8 mouse cellular contexts compared by ENCODE assay signal in genomic region chr11:69125041-69125851, GRCm38 (mm10). TPM values are rescaled to one million over a fixed set of nuclear protein-coding genes. Genes with fewer than 3 reads are reported as not detected.
DNase-seq lines count a peak whose midpoint lies in the region; ATAC-seq and TF ChIP-seq lines count a peak whose summit lies in the region.

No protein-coding gene starts in this region.

- H3K36me3 ChIP-seq in embryonic facial prominence, embryonic 10.5 days (replicated peaks): no peaks in the 10 kb centered on the region
- H3K36me3 ChIP-seq in limb, embryonic 15.5 days: no peaks in the 10 kb centered on the region
- no peaks in the 10 kb centered on the region for H3K36me3 ChIP-seq in midbrain, postnatal 0 days (ENCODE audit: insufficient read depth, low read length)

- H3K27me3 ChIP-seq in embryonic facial prominence, embryonic 10.5 days (replicated peaks; ENCODE audit: low read depth, poor library complexity, severe bottlenecking): peaks cover 47% of the 10 kb centered on the region
- no peaks in the 10 kb centered on the region; the same call in 1 of the 2 replicates for H3K27me3 ChIP-seq in limb, embryonic 15.5 days
- peaks cover 2% of the 10 kb centered on the region; the same call in 1 of the 2 replicates for H3K27me3 ChIP-seq in midbrain, postnatal 0 days (ENCODE audit: insufficient read depth, low read length)

- H3K9ac ChIP-seq in limb, embryonic 15.5 days: peak overlapping the region; percentile 47
- peak overlapping the region; percentile 68 for H3K9ac ChIP-seq in midbrain, postnatal 0 days (replicated peaks; ENCODE audit: low read length, poor library complexity, severe bottlenecking)

- peak overlapping the region; percentile 79 for H3K4me2 ChIP-seq in limb, embryonic 15.5 days
- peak overlapping the region; percentile 78 for H3K4me2 ChIP-seq in midbrain, postnatal 0 days (ENCODE audit: low read depth, low read length, poor library complexity, severe bottlenecking)

- DNase-seq in 3134 (ENCODE audit: extremely low read depth, insufficient read length, low spot score): peak; percentile 90
- peak; percentile 81 for DNase-seq in adrenal gland, adult 8-10 months
- DNase-seq in embryonic facial prominence, embryonic 10.5 days (ENCODE audit: low spot score): peak; percentile 86
- DNase-seq in heart, adult 9 months (ENCODE audit: low spot score in 2 of 2): peak; percentile 81 to 88
- DNase-seq in kidney, adult 9 months: peak; percentile 94
- peak; percentile 95 for DNase-seq in midbrain, postnatal 0 days (ENCODE audit: low spot score)
- DNase-seq in spleen, postnatal 4 days (ENCODE audit: low spot score in 2 of 2): peak; percentile 76 to 84

- WGBS in embryonic facial prominence, embryonic 10.5 days: under 1% methylated on average over 24 of the region's 24 CpGs
- under 1% methylated on average over 24 of the region's 24 CpGs for WGBS in limb, embryonic 15.5 days
- WGBS in midbrain, postnatal 0 days: under 1% methylated on average over 24 of the region's 24 CpGs

- peaks cover 46% of the 10 kb centered on the region for H3K4me1 ChIP-seq in embryonic facial prominence, embryonic 10.5 days
- peaks cover 34% of the 10 kb centered on the region for H3K4me1 ChIP-seq in limb, embryonic 15.5 days
- peaks cover 6% of the 10 kb centered on the region for H3K4me1 ChIP-seq in midbrain, postnatal 0 days (ENCODE audit: insufficient read depth, low read length)

- H3K27ac ChIP-seq in embryonic facial prominence, embryonic 10.5 days (replicated peaks): peak overlapping the region; percentile 54; the same call in 1 of the 2 replicates
- peak overlapping the region; percentile 86 for H3K27ac ChIP-seq in limb, embryonic 15.5 days
- peak overlapping the region; percentile 85 for H3K27ac ChIP-seq in midbrain, postnatal 0 days (ENCODE audit: low read depth, low read length)

- H3K4me3 ChIP-seq in embryonic facial prominence, embryonic 10.5 days: peak overlapping the region; percentile 74
- peak overlapping the region; percentile 57 for H3K4me3 ChIP-seq in limb, embryonic 15.5 days
- peak overlapping the region; percentile 56 for H3K4me3 ChIP-seq in midbrain, postnatal 0 days (ENCODE audit: low read depth, low read length)

- peak; percentile 68 for TF ChIP-seq CTCF in midbrain, postnatal 0 days (IDR thresholded peaks at IDR 0.05)

- H3K9me3 ChIP-seq in embryonic facial prominence, embryonic 10.5 days: no peaks in the 10 kb centered on the region
- H3K9me3 ChIP-seq in limb, embryonic 15.5 days: no peaks in the 10 kb centered on the region
- no peaks in the 10 kb centered on the region for H3K9me3 ChIP-seq in midbrain, postnatal 0 days (ENCODE audit: low read length)

- ATAC-seq in limb, embryonic 15.5 days (ENCODE audit: insufficient number of reproducible peaks, low FRiP score, low TSS enrichment, low read depth): peak; percentile 25; the same call in 1 of the 2 replicates
- peak; percentile 28 for ATAC-seq in midbrain, postnatal 0 days (ENCODE audit: low FRiP score)

RNA-seq across cellular contexts. Expression of gene Aloxe3, which starts 0.5 kb away (rescaled TPM):
- total RNA-seq in adrenal gland, adult 8-10 months (2022): 1 to 10 TPM in 3 of 4 experiments, under 1 TPM in 1; 0.87 to 2.2 (median 1.7) TPM
- 0.04 and 0.19 TPM in 2 replicates for polyA plus RNA-seq in embryonic facial prominence, embryonic 10.5 days (2016; fragmentation: Nextera tagmentation; extraction: Ambion mirVana)
- polyA plus RNA-seq in limb, embryonic 15.5 days (2015; fragmentation: Nextera tagmentation; extraction: Ambion mirVana): 11.7 and 14.9 TPM in 2 replicates
- total RNA-seq in midbrain, postnatal 0 days (2014; rRNA removed): 16.3 and 19.4 TPM in 2 replicates
- 17.8 and 21.4 TPM in 2 replicates for polyA plus RNA-seq in midbrain, postnatal 0 days (2015; fragmentation: Nextera tagmentation; extraction: Ambion mirVana)

RNA-seq across cellular contexts. Expression of gene 9130213A22Rik, which starts 2.9 kb away (rescaled TPM):
- under 1 TPM; 0.26 to 0.95 (median 0.84) TPM for total RNA-seq in adrenal gland, adult 8-10 months (2022)
- polyA plus RNA-seq in embryonic facial prominence, embryonic 10.5 days (2016; fragmentation: Nextera tagmentation; extraction: Ambion mirVana): 0.12 TPM in 1 of 2 replicates, not detected in the other
- polyA plus RNA-seq in limb, embryonic 15.5 days (2015; fragmentation: Nextera tagmentation; extraction: Ambion mirVana): 0.40 and 0.49 TPM in 2 replicates
- total RNA-seq in midbrain, postnatal 0 days (2014; rRNA removed): 1.0 and 1.6 TPM in 2 replicates
- polyA plus RNA-seq in midbrain, postnatal 0 days (2015; fragmentation: Nextera tagmentation; extraction: Ambion mirVana): 1.2 and 1.4 TPM in 2 replicates

RNA-seq across cellular contexts. Expression of gene Hes7, which starts 5.0 kb away (rescaled TPM):
- total RNA-seq in adrenal gland, adult 8-10 months (2022): under 1 TPM in 2 of 4 experiments, not detected in 2; 0.18 to 0.22 TPM
- 0.16 and 0.36 TPM in 2 replicates for polyA plus RNA-seq in embryonic facial prominence, embryonic 10.5 days (2016; fragmentation: Nextera tagmentation; extraction: Ambion mirVana)
- polyA plus RNA-seq in limb, embryonic 15.5 days (2015; fragmentation: Nextera tagmentation; extraction: Ambion mirVana): 0.58 and 0.68 TPM in 2 replicates
- 1.2 and 2.1 TPM in 2 replicates for total RNA-seq in midbrain, postnatal 0 days (2014; rRNA removed)
- 1.7 and 2.0 TPM in 2 replicates for polyA plus RNA-seq in midbrain, postnatal 0 days (2015; fragmentation: Nextera tagmentation; extraction: Ambion mirVana)

RNA-seq across cellular contexts. Expression of gene Per1, which starts 30.2 kb away (rescaled TPM):
- total RNA-seq in adrenal gland, adult 8-10 months (2022): 100 to 1,000 TPM in 1 of 4 experiments, 10 to 100 TPM in 3; 30.0 to 119 (median 51.6) TPM
- polyA plus RNA-seq in embryonic facial prominence, embryonic 10.5 days (2016; fragmentation: Nextera tagmentation; extraction: Ambion mirVana): 6.1 and 7.3 TPM in 2 replicates
- polyA plus RNA-seq in limb, embryonic 15.5 days (2015; fragmentation: Nextera tagmentation; extraction: Ambion mirVana): 24.3 and 28.9 TPM in 2 replicates
- 28.5 and 47.1 TPM in 2 replicates for total RNA-seq in midbrain, postnatal 0 days (2014; rRNA removed)
- 11.8 and 15.4 TPM in 2 replicates for polyA plus RNA-seq in midbrain, postnatal 0 days (2015; fragmentation: Nextera tagmentation; extraction: Ambion mirVana)

RNA-seq across cellular contexts. Expression of gene Alox12b, which starts 31.5 kb away (rescaled TPM):
- not detected for total RNA-seq in adrenal gland, adult 8-10 months (2022)
- polyA plus RNA-seq in embryonic facial prominence, embryonic 10.5 days (2016; fragmentation: Nextera tagmentation; extraction: Ambion mirVana): 0.27 TPM in 1 of 2 replicates, not detected in the other
- 53.5 and 60.5 TPM in 2 replicates for polyA plus RNA-seq in limb, embryonic 15.5 days (2015; fragmentation: Nextera tagmentation; extraction: Ambion mirVana)
- 1.0 and 1.5 TPM in 2 replicates for total RNA-seq in midbrain, postnatal 0 days (2014; rRNA removed)
- 0.67 and 0.91 TPM in 2 replicates for polyA plus RNA-seq in midbrain, postnatal 0 days (2015; fragmentation: Nextera tagmentation; extraction: Ambion mirVana)

Comparison
In these comparisons a context has a peak if more than half of its experiments do, and no peak if none do; other contexts are left out.
1. Peak in every context shown above with its lines: DNase-seq, ATAC-seq, H3K4me3 ChIP-seq and H3K27ac ChIP-seq.
2. RNA of gene Aloxe3, which starts 0.5 kb away (polyA plus RNA-seq): 17.8 to 21.4 TPM in midbrain, postnatal 0 days and 11.7 to 14.9 TPM in limb, embryonic 15.5 days; 0.04 to 0.19 TPM in embryonic facial prominence, embryonic 10.5 days; every median in the first group is over 10 times any median in the second.